15 mouse cellular contexts compared by ENCODE assay signal in genomic region chr10:24821990-24822676, GRCm38 (mm10). TPM values are rescaled to one million over a fixed set of nuclear protein-coding genes. Genes with fewer than 3 reads are reported as not detected.
DNase-seq lines count a peak whose midpoint lies in the region; ATAC-seq and TF ChIP-seq lines count a peak whose summit lies in the region.
"Had no signal": no experiment of that assay in that cellular context is flagged by ENCODE, and none has a peak within 500 bp of the region (broad histone marks: within the 10 kb centered on the region; RNA-seq: fewer than 3 reads in every experiment).

No protein-coding gene starts in this region.

- H3K4me2 ChIP-seq in midbrain, embryonic 11.5 days, result no peak overlapping the region
- H3K4me2 ChIP-seq in intestine, postnatal 0 days (replicated peaks; ENCODE audit: low read depth), result no peak overlapping the region
- H3K4me2 ChIP-seq in liver, postnatal 0 days (ENCODE audit: low read depth, low read length), result no peak overlapping the region
- no peak overlapping the region for H3K4me2 ChIP-seq in hindbrain, embryonic 16.5 days (ENCODE audit: low read length)
- no peak overlapping the region for H3K4me2 ChIP-seq in forebrain, embryonic 12.5 days
- H3K4me2 ChIP-seq in hindbrain, embryonic 13.5 days, result no peak overlapping the region
- H3K4me2 ChIP-seq: heart, embryonic 15.5 days; lung, embryonic 15.5 days had no signal

- DNase-seq in midbrain, embryonic 11.5 days (ENCODE audit: low spot score, missing footprints), result peak; percentile 26
- no peak for DNase-seq in midbrain, embryonic 10.5 days (ENCODE audit: low spot score)
- DNase-seq in liver, postnatal 0 days, result no peak
- DNase-seq: cerebellum, postnatal 10 days; forebrain, postnatal 0 days; heart, adult 18-20 months had no signal

- ATAC-seq in midbrain, embryonic 11.5 days (ENCODE audit: low FRiP score), result no peak
- ATAC-seq in intestine, postnatal 0 days, result peak; percentile 84
- peak; percentile 48 for ATAC-seq in liver, postnatal 0 days
- ATAC-seq in hindbrain, embryonic 16.5 days, result no peak
- ATAC-seq in forebrain, embryonic 12.5 days (ENCODE audit: low FRiP score), result no peak
- no peak for ATAC-seq in hindbrain, embryonic 13.5 days (ENCODE audit: low FRiP score)
- ATAC-seq: forebrain, postnatal 0 days; midbrain, embryonic 16.5 days had no signal

- 84% methylated on average over 4 of the region's 4 CpGs for WGBS in midbrain, embryonic 11.5 days
- 85% methylated on average over 4 of the region's 4 CpGs for WGBS in midbrain, embryonic 10.5 days
- WGBS in intestine, postnatal 0 days, result 51% methylated on average over 4 of the region's 4 CpGs
- 47% methylated on average over 4 of the region's 4 CpGs for WGBS in liver, postnatal 0 days (ENCODE audit: insufficient replicate concordance)
- WGBS in hindbrain, embryonic 16.5 days, result 90% methylated on average over 4 of the region's 4 CpGs
- 90% methylated on average over 4 of the region's 4 CpGs for WGBS in forebrain, embryonic 12.5 days
- 85% methylated on average over 4 of the region's 4 CpGs for WGBS in hindbrain, embryonic 13.5 days

- no peaks in the 10 kb centered on the region for H3K27me3 ChIP-seq in midbrain, embryonic 11.5 days (ENCODE audit: control insufficient read depth, insufficient read depth, low read length)
- no peaks in the 10 kb centered on the region for H3K27me3 ChIP-seq in midbrain, embryonic 10.5 days (ENCODE audit: low read depth, poor library complexity, severe bottlenecking)
- no peaks in the 10 kb centered on the region for H3K27me3 ChIP-seq in intestine, postnatal 0 days (replicated peaks; ENCODE audit: control insufficient read depth, insufficient read depth, low read length)
- H3K27me3 ChIP-seq in liver, postnatal 0 days (ENCODE audit: insufficient read depth, low read length), result no peaks in the 10 kb centered on the region
- H3K27me3 ChIP-seq in hindbrain, embryonic 16.5 days (replicated peaks; ENCODE audit: control insufficient read depth, insufficient read depth, low read length), result no peaks in the 10 kb centered on the region
- H3K27me3 ChIP-seq in forebrain, embryonic 12.5 days, result no peaks in the 10 kb centered on the region
- no peaks in the 10 kb centered on the region for H3K27me3 ChIP-seq in hindbrain, embryonic 13.5 days
- H3K27me3 ChIP-seq: heart, embryonic 15.5 days; lung, embryonic 15.5 days had no signal

- no peak for TF ChIP-seq EP300 in liver, postnatal 0 days (IDR thresholded peaks at IDR 0.05; ENCODE audit: low read depth)

- no peak overlapping the region for H3K4me3 ChIP-seq in midbrain, embryonic 11.5 days (ENCODE audit: low read depth, low read length)
- no peak overlapping the region for H3K4me3 ChIP-seq in midbrain, embryonic 10.5 days
- no peak overlapping the region for H3K4me3 ChIP-seq in intestine, postnatal 0 days (ENCODE audit: low read depth, low read length)
- no peak overlapping the region for H3K4me3 ChIP-seq in liver, postnatal 0 days (ENCODE audit: low read depth, low read length)
- no peak overlapping the region for H3K4me3 ChIP-seq in hindbrain, embryonic 16.5 days (ENCODE audit: low read length)
- no peak overlapping the region for H3K4me3 ChIP-seq in forebrain, embryonic 12.5 days (replicated peaks)
- H3K4me3 ChIP-seq in hindbrain, embryonic 13.5 days, result no peak overlapping the region
- H3K4me3 ChIP-seq: embryonic facial prominence, embryonic 10.5 days; heart, embryonic 15.5 days; hindbrain, embryonic 10.5 days; lung, embryonic 15.5 days had no signal

- TF ChIP-seq CTCF in intestine, postnatal 0 days (IDR thresholded peaks at IDR 0.05; ENCODE audit: low read depth), result no peak
- no peak for TF ChIP-seq CTCF in liver, postnatal 0 days (IDR thresholded peaks at IDR 0.05; ENCODE audit: low read depth)

- H3K36me3 ChIP-seq in midbrain, embryonic 11.5 days (ENCODE audit: control insufficient read depth, insufficient read depth, low read length), result no peaks in the 10 kb centered on the region
- peaks cover 24% of the 10 kb centered on the region for H3K36me3 ChIP-seq in midbrain, embryonic 10.5 days
- H3K36me3 ChIP-seq in intestine, postnatal 0 days (ENCODE audit: control insufficient read depth, insufficient read depth), result peaks cover 12% of the 10 kb centered on the region; the same call in 1 of the 2 replicates
- no peaks in the 10 kb centered on the region for H3K36me3 ChIP-seq in liver, postnatal 0 days (replicated peaks; ENCODE audit: insufficient read depth, low read length)
- H3K36me3 ChIP-seq in hindbrain, embryonic 16.5 days (ENCODE audit: control insufficient read depth, insufficient read depth, low read length), result no peaks in the 10 kb centered on the region
- no peaks in the 10 kb centered on the region for H3K36me3 ChIP-seq in forebrain, embryonic 12.5 days (replicated peaks)
- H3K36me3 ChIP-seq in hindbrain, embryonic 13.5 days, result no peaks in the 10 kb centered on the region
- H3K36me3 ChIP-seq: heart, embryonic 15.5 days; hindbrain, embryonic 10.5 days; lung, embryonic 15.5 days had no signal

- peaks cover 5% of the 10 kb centered on the region; the same call in 1 of the 2 replicates for H3K4me1 ChIP-seq in midbrain, embryonic 11.5 days (ENCODE audit: control insufficient read depth, insufficient read depth, low read length)
- H3K4me1 ChIP-seq in midbrain, embryonic 10.5 days, result peaks cover 13% of the 10 kb centered on the region
- H3K4me1 ChIP-seq in intestine, postnatal 0 days (replicated peaks; ENCODE audit: control insufficient read depth, insufficient read depth, low read length), result 0 out of 2 replicates have a peak, but pooled peaks cover 3% of the 10 kb centered on the region
- no peaks in the 10 kb centered on the region for H3K4me1 ChIP-seq in liver, postnatal 0 days (ENCODE audit: insufficient read depth)
- H3K4me1 ChIP-seq in hindbrain, embryonic 16.5 days (ENCODE audit: control insufficient read depth, insufficient read depth, low read depth, low read length), result no peaks in the 10 kb centered on the region
- peaks cover 7% of the 10 kb centered on the region for H3K4me1 ChIP-seq in forebrain, embryonic 12.5 days
- H3K4me1 ChIP-seq in hindbrain, embryonic 13.5 days (replicated peaks), result no peaks in the 10 kb centered on the region

- H3K27ac ChIP-seq in midbrain, embryonic 11.5 days (ENCODE audit: low read depth, low read length), result no peak overlapping the region
- H3K27ac ChIP-seq in midbrain, embryonic 10.5 days (replicated peaks), result no peak overlapping the region
- peak overlapping the region; percentile 55 for H3K27ac ChIP-seq in intestine, postnatal 0 days (ENCODE audit: low read depth, low read length)
- no peak overlapping the region for H3K27ac ChIP-seq in liver, postnatal 0 days (ENCODE audit: low read depth)
- H3K27ac ChIP-seq in hindbrain, embryonic 16.5 days (ENCODE audit: low read depth, low read length), result no peak overlapping the region
- no peak overlapping the region for H3K27ac ChIP-seq in forebrain, embryonic 12.5 days
- H3K27ac ChIP-seq in hindbrain, embryonic 13.5 days, result no peak overlapping the region
- H3K27ac ChIP-seq: embryonic facial prominence, embryonic 10.5 days; heart, embryonic 15.5 days; hindbrain, embryonic 10.5 days; lung, embryonic 15.5 days had no signal

- no peaks in the 10 kb centered on the region for H3K9me3 ChIP-seq in midbrain, embryonic 11.5 days (ENCODE audit: control insufficient read depth, low read length)
- H3K9me3 ChIP-seq in midbrain, embryonic 10.5 days (replicated peaks), result no peaks in the 10 kb centered on the region
- no peaks in the 10 kb centered on the region for H3K9me3 ChIP-seq in intestine, postnatal 0 days (ENCODE audit: control insufficient read depth)
- H3K9me3 ChIP-seq in liver, postnatal 0 days (ENCODE audit: low read length), result no peaks in the 10 kb centered on the region
- H3K9me3 ChIP-seq in hindbrain, embryonic 16.5 days (ENCODE audit: control insufficient read depth, low read length), result no peaks in the 10 kb centered on the region
- no peaks in the 10 kb centered on the region for H3K9me3 ChIP-seq in forebrain, embryonic 12.5 days
- H3K9me3 ChIP-seq in hindbrain, embryonic 13.5 days, result no peaks in the 10 kb centered on the region
- H3K9me3 ChIP-seq: embryonic facial prominence, embryonic 10.5 days; heart, embryonic 15.5 days; hindbrain, embryonic 10.5 days; lung, embryonic 15.5 days had no signal

- no peak overlapping the region for H3K9ac ChIP-seq in midbrain, embryonic 11.5 days (ENCODE audit: low read length)
- H3K9ac ChIP-seq in intestine, postnatal 0 days (ENCODE audit: low read depth, low read length), result no peak overlapping the region
- no peak overlapping the region for H3K9ac ChIP-seq in liver, postnatal 0 days (replicated peaks)
- no peak overlapping the region for H3K9ac ChIP-seq in hindbrain, embryonic 16.5 days (ENCODE audit: low read depth, low read length)
- no peak overlapping the region for H3K9ac ChIP-seq in forebrain, embryonic 12.5 days
- H3K9ac ChIP-seq in hindbrain, embryonic 13.5 days, result no peak overlapping the region
- H3K9ac ChIP-seq: forebrain, postnatal 0 days; heart, embryonic 15.5 days; lung, embryonic 15.5 days had no signal

RNA-seq across cellular contexts. Expression of gene Enpp3, which starts 20.5 kb away (rescaled TPM):
- 8.1 and 8.9 TPM in 2 replicates for polyA plus RNA-seq in midbrain, embryonic 11.5 days (2014; fragmentation: Nextera tagmentation; extraction: Ambion mirVana)
- 7.7 and 9.0 TPM in 2 replicates for polyA plus RNA-seq in midbrain, embryonic 10.5 days (2016; fragmentation: Nextera tagmentation; extraction: Ambion mirVana)
- 151 and 152 TPM in 2 replicates for polyA plus RNA-seq in intestine, postnatal 0 days (2015; fragmentation: Nextera tagmentation; extraction: Ambion mirVana)
- 4.9 and 5.2 TPM in 2 replicates for polyA plus RNA-seq in liver, postnatal 0 days (2015; fragmentation: Nextera tagmentation; extraction: Ambion mirVana)
- polyA plus RNA-seq in hindbrain, embryonic 16.5 days (2015; fragmentation: Nextera tagmentation; extraction: Ambion mirVana), result 3.0 and 3.5 TPM in 2 replicates
- 3.8 and 3.9 TPM in 2 replicates for polyA plus RNA-seq in forebrain, embryonic 12.5 days (2016; fragmentation: Nextera tagmentation; extraction: Ambion mirVana)
- polyA plus RNA-seq in hindbrain, embryonic 13.5 days (2015; fragmentation: Nextera tagmentation; extraction: Ambion mirVana), result 4.2 and 4.6 TPM in 2 replicates

RNA-seq across cellular contexts. Expression of gene Med23, which starts 47.7 kb away (rescaled TPM):
- polyA plus RNA-seq in midbrain, embryonic 11.5 days (2014; fragmentation: Nextera tagmentation; extraction: Ambion mirVana), result 31.2 TPM in 2 replicates
- polyA plus RNA-seq in midbrain, embryonic 10.5 days (2016; fragmentation: Nextera tagmentation; extraction: Ambion mirVana), result 23.8 and 25.7 TPM in 2 replicates
- 5.7 and 5.8 TPM in 2 replicates for polyA plus RNA-seq in intestine, postnatal 0 days (2015; fragmentation: Nextera tagmentation; extraction: Ambion mirVana)
- polyA plus RNA-seq in liver, postnatal 0 days (2015; fragmentation: Nextera tagmentation; extraction: Ambion mirVana), result 3.0 and 3.4 TPM in 2 replicates
- 20.5 and 23.8 TPM in 2 replicates for polyA plus RNA-seq in hindbrain, embryonic 16.5 days (2015; fragmentation: Nextera tagmentation; extraction: Ambion mirVana)
- 35.2 and 36.8 TPM in 2 replicates for polyA plus RNA-seq in forebrain, embryonic 12.5 days (2016; fragmentation: Nextera tagmentation; extraction: Ambion mirVana)
- polyA plus RNA-seq in hindbrain, embryonic 13.5 days (2015; fragmentation: Nextera tagmentation; extraction: Ambion mirVana), result 28.1 and 28.5 TPM in 2 replicates

Comparison
In these comparisons a context has a peak if more than half of its experiments do, and no peak if none do; other contexts are left out.
1. ATAC-seq: peak in intestine, postnatal 0 days (single experiment) and liver, postnatal 0 days (single experiment); none in midbrain, embryonic 11.5 days (single experiment), hindbrain, embryonic 16.5 days (single experiment), forebrain, embryonic 12.5 days (single experiment) and hindbrain, embryonic 13.5 days (single experiment).
2. RNA of gene Enpp3, which starts 20.5 kb away (polyA plus RNA-seq): 151 to 152 TPM in intestine, postnatal 0 days; 8.1 to 8.9 TPM in midbrain, embryonic 11.5 days, 7.7 to 9.0 TPM in midbrain, embryonic 10.5 days, 4.9 to 5.2 TPM in liver, postnatal 0 days, 4.2 to 4.6 TPM in hindbrain, embryonic 13.5 days, 3.8 to 3.9 TPM in forebrain, embryonic 12.5 days and 3.0 to 3.5 TPM in hindbrain, embryonic 16.5 days; every median in the first group is over 10 times any median in the second.